Mouse (Mus musculus) MEL (cell line): Measurements from ENCODE around the gene Vipr1. TPM values are rescaled to one million over a fixed set of nuclear protein-coding genes. Genes with fewer than 3 reads are reported as not detected.

Source experiments
- DNase-seq: peaks from one replicate; pipeline ENCODE4 v3.0.0; 2011; ENCODE audit warnings: low read depth, low spot score
- H3K27ac ChIP-seq: 2 replicates; pipeline ENCODE4 v1.5.1; 2012; ENCODE audit warnings: low read depth, mild to moderate bottlenecking, control low read depth, low read length, moderate library complexity; ENCODE audit not compliant: control insufficient read depth
- H3K27me3 ChIP-seq, 2 experiments: fragments of 150-350 bp in 1 of 2; sonication (generic) in 1 of 2; 2 replicates each; pipeline ENCODE4 v1.6.1; 2012; ENCODE audit warnings: low read length in 2 of 2, mild to moderate bottlenecking in 2 of 2, improper control_type of control experiment in 1 of 2, moderate library complexity in 1 of 2; ENCODE audit not compliant: insufficient read depth in 2 of 2, control insufficient read depth in 1 of 2
- H3K36me3 ChIP-seq, 2 experiments: 2 replicates each; pipeline ENCODE4 v1.6.1; 2012 to 2014; ENCODE audit warnings: low read length in 2 of 2, improper control_type of control experiment in 1 of 2, inconsistent platforms in 1 of 2, mild to moderate bottlenecking in 1 of 2; ENCODE audit not compliant: insufficient read depth in 2 of 2, control insufficient read depth in 1 of 2
- H3K4me1 ChIP-seq, 2 experiments: fragments of 150-350 bp in 1 of 2; sonication (generic) in 1 of 2; 2 replicates each; pipeline ENCODE4 v1.6.1; 2012; ENCODE audit warnings: low read length in 2 of 2, improper control_type of control experiment in 1 of 2, mild to moderate bottlenecking in 1 of 2; ENCODE audit not compliant: insufficient read depth in 2 of 2, control insufficient read depth in 1 of 2
- H3K4me3 ChIP-seq, 2 experiments: fragments of 150-350 bp in 1 of 2; sonication (generic) in 1 of 2; 2 replicates each; pipeline ENCODE4 v1.5.1; 2012; ENCODE audit warnings: low read depth in 2 of 2, low read length in 2 of 2, mild to moderate bottlenecking in 2 of 2, moderate library complexity in 2 of 2, control low read depth in 1 of 2, improper control_type of control experiment in 1 of 2; ENCODE audit not compliant: control insufficient read depth in 1 of 2, insufficient read depth in 1 of 2
- H3K79me2 ChIP-seq: 2 replicates; pipeline ENCODE4 v1.6.1; 2012; ENCODE audit warnings: mild to moderate bottlenecking, low read length, moderate library complexity; ENCODE audit not compliant: control insufficient read depth, poor library complexity, insufficient read depth
- H3K9ac ChIP-seq: 2 replicates; pipeline ENCODE4 v1.6.1; 2012; ENCODE audit warnings: low read depth, mild to moderate bottlenecking, control low read depth, low read length, moderate library complexity; ENCODE audit not compliant: control insufficient read depth, poor library complexity, severe bottlenecking
- H3K9me3 ChIP-seq: fragments of 150-350 bp; sonication (generic); replicated peaks from 2 replicates; pipeline ENCODE4 v1.6.1; 2012; ENCODE audit warnings: mild to moderate bottlenecking, low read length, improper control_type of control experiment, moderate library complexity; ENCODE audit not compliant: insufficient read depth
- BHLHE40 ChIP-seq: IDR thresholded peaks from 2 replicates; pipeline ENCODE4 v1.6.1; 2012; ENCODE audit warnings: low read depth, mild to moderate bottlenecking, inconsistent platforms, low read length, improper control_type of control experiment, borderline replicate concordance
- CHD1 ChIP-seq: IDR thresholded peaks from 2 replicates; pipeline ENCODE4 v1.6.1; 2012; ENCODE audit warnings: low read depth, mild to moderate bottlenecking, inconsistent platforms, low read length, improper control_type of control experiment
- CHD2 ChIP-seq: IDR thresholded peaks from 2 replicates; pipeline ENCODE4 v1.6.1; 2011; ENCODE audit warnings: low read length, improper control_type of control experiment
- E2F4 ChIP-seq: IDR thresholded peaks from 2 replicates; pipeline ENCODE4 v1.6.1; 2011; ENCODE audit warnings: low read depth, low read length, improper control_type of control experiment, borderline replicate concordance
- ELF1 ChIP-seq: IDR thresholded peaks from 2 replicates; pipeline ENCODE4 v1.6.1; 2014; ENCODE audit warnings: low read depth, mild to moderate bottlenecking, inconsistent platforms, low read length, improper control_type of control experiment, moderate library complexity
- GATA1 ChIP-seq: IDR thresholded peaks from 2 replicates; pipeline ENCODE4 v1.6.1; 2011; ENCODE audit warnings: low read depth, low read length, improper control_type of control experiment
- JUND ChIP-seq: IDR thresholded peaks from 2 replicates; pipeline ENCODE4 v1.6.1; 2011; ENCODE audit warnings: low read depth, mild to moderate bottlenecking, improper control_type of control experiment, low read length
- KAT2A ChIP-seq: conservative IDR thresholded peaks from 2 replicates; pipeline ENCODE4 v1.6.1; 2012; ENCODE audit warnings: low read depth, low read length, improper control_type of control experiment, inconsistent platforms
- MAFK ChIP-seq: IDR thresholded peaks from 2 replicates; pipeline ENCODE4 v1.6.1; 2011; ENCODE audit warnings: low read depth, mild to moderate bottlenecking, low read length, improper control_type of control experiment, borderline replicate concordance
- MAX ChIP-seq: IDR thresholded peaks from 2 replicates; pipeline ENCODE4 v1.6.1; 2011; ENCODE audit warnings: low read length, improper control_type of control experiment
- MAZ ChIP-seq: IDR thresholded peaks from 2 replicates; pipeline ENCODE4 v1.6.1; 2012; ENCODE audit warnings: low read depth, mild to moderate bottlenecking, inconsistent platforms, low read length, improper control_type of control experiment
- MXI1 ChIP-seq: IDR thresholded peaks from 2 replicates; pipeline ENCODE4 v1.6.1; 2011; ENCODE audit warnings: mild to moderate bottlenecking, low read depth, low read length, improper control_type of control experiment
- MYB ChIP-seq: IDR thresholded peaks from 2 replicates; pipeline ENCODE4 v1.6.1; 2011; ENCODE audit warnings: mild to moderate bottlenecking, low read depth, low read length, improper control_type of control experiment
- MYC ChIP-seq: IDR thresholded peaks from 2 replicates; pipeline ENCODE4 v1.6.1; 2011; ENCODE audit warnings: low read depth, mild to moderate bottlenecking, low read length, improper control_type of control experiment, moderate library complexity
- NELFE ChIP-seq: IDR thresholded peaks from 2 replicates; pipeline ENCODE4 v1.6.1; 2011; ENCODE audit warnings: low read depth, low read length, improper control_type of control experiment
- POLR2A ChIP-seq, 2 experiments: IDR thresholded peaks; 2 replicates each; pipeline ENCODE4 v1.6.1; 2011 to 2012; ENCODE audit warnings: low read length in 2 of 2, mild to moderate bottlenecking in 2 of 2, control low read depth in 1 of 2, improper control_type of control experiment in 1 of 2, low read depth in 1 of 2, moderate library complexity in 1 of 2; ENCODE audit not compliant: control insufficient read depth in 1 of 2, insufficient read depth in 1 of 2, poor library complexity in 1 of 2
- POLR2AphosphoS5 ChIP-seq: IDR thresholded peaks from 2 replicates; pipeline ENCODE4 v1.6.1; 2012; ENCODE audit warnings: low read depth, borderline replicate concordance, mild to moderate bottlenecking, inconsistent platforms, low read length, moderate library complexity, mixed read lengths
- RAD21 ChIP-seq: IDR thresholded peaks from 2 replicates; pipeline ENCODE4 v1.6.1; 2011; ENCODE audit warnings: mild to moderate bottlenecking, low read depth, low read length, improper control_type of control experiment
- RCOR1 ChIP-seq: IDR thresholded peaks from 2 replicates; pipeline ENCODE4 v1.6.1; 2012; ENCODE audit warnings: low read depth, mild to moderate bottlenecking, inconsistent platforms, low read length, improper control_type of control experiment
- SIN3A ChIP-seq: IDR thresholded peaks from 2 replicates; pipeline ENCODE4 v1.6.1; 2012; ENCODE audit warnings: low read length, improper control_type of control experiment, inconsistent platforms
- SMC3 ChIP-seq: IDR thresholded peaks from 2 replicates; pipeline ENCODE4 v1.6.1; 2011; ENCODE audit warnings: low read depth, low read length, improper control_type of control experiment
- TBP ChIP-seq: IDR thresholded peaks from 2 replicates; pipeline ENCODE4 v1.8.0; 2011; ENCODE audit warnings: low read depth, low read length, improper control_type of control experiment
- TCF12 ChIP-seq: IDR thresholded peaks from 2 replicates; pipeline ENCODE4 v1.6.1; 2014; ENCODE audit warnings: low read depth, mild to moderate bottlenecking, inconsistent platforms, low read length, improper control_type of control experiment, moderate library complexity
- UBTF ChIP-seq: IDR thresholded peaks from 2 replicates; pipeline ENCODE4 v1.6.1; 2012; ENCODE audit warnings: low read depth, mild to moderate bottlenecking, inconsistent platforms, low read length, improper control_type of control experiment, moderate library complexity, borderline replicate concordance; ENCODE audit not compliant: insufficient read depth
- ZC3H11A ChIP-seq: IDR thresholded peaks from 2 replicates; pipeline ENCODE4 v1.6.1; 2012; ENCODE audit warnings: low read depth, mild to moderate bottlenecking, inconsistent platforms, low read length, improper control_type of control experiment
- ZKSCAN1 ChIP-seq: IDR thresholded peaks from 2 replicates; pipeline ENCODE4 v1.6.1; 2012; ENCODE audit warnings: low read depth, mild to moderate bottlenecking, inconsistent platforms, low read length, improper control_type of control experiment, moderate library complexity
- ZMIZ1 ChIP-seq: IDR thresholded peaks from 2 replicates; pipeline ENCODE4 v1.6.1; 2012; ENCODE audit warnings: low read depth, mild to moderate bottlenecking, inconsistent platforms, low read length, improper control_type of control experiment, moderate library complexity
- polyA plus RNA-seq, 2 experiments: library from polyadenylated mRNA; stranded (reverse) in 1 of 2; unstranded in 1 of 2; fragments of >175 nt in 1 of 2; fragments of >200 nt in 1 of 2; gene quantifications; 2 replicates each; pipeline versions ENCODE4 v1.2.1 to v1.2.4; 2012; ENCODE audit warnings: low replicate concordance in 2 of 2, low read depth in 1 of 2; ENCODE audit not compliant: insufficient read length in 2 of 2, insufficient read depth in 1 of 2, missing spikeins in 1 of 2
- total RNA-seq: library from RNA; depleted of rRNA; stranded (reverse); fragments of 300-350 nt; gene quantifications from 2 replicates; pipeline ENCODE4 v1.2.3, GENCODE M21; 2012

Vipr1 gene
- total and polyA plus RNA-seq, 3 experiments, result not detected

- H3K27ac ChIP-seq, result no peak overlapping the region
- H3K9me3 ChIP-seq, result no peaks in the 10 kb centered on the region
- no peaks in the 10 kb centered on the region for H3K4me1 ChIP-seq
Measured at GRCm38 (mm10) chr9:121694736-121695135, 52.2 kb downstream of the Vipr1 start.

GRCm38 (mm10) chr9:121696626-121697025, 54.1 kb downstream of the Vipr1 start:
- no peak for TF ChIP-seq MXI1
- no peak for TF ChIP-seq ZKSCAN1
- TF ChIP-seq MYC, result no peak
- no peak for TF ChIP-seq KAT2A
- no peak for TF ChIP-seq ZMIZ1
- TF ChIP-seq ELF1, result no peak
- TF ChIP-seq ZC3H11A, result no peak
- no peak for TF ChIP-seq E2F4
- TF ChIP-seq SIN3A, result no peak
- no peak for TF ChIP-seq MAFK
- no peak for TF ChIP-seq BHLHE40
- TF ChIP-seq CHD1, result no peak
- TF ChIP-seq JUND, result no peak
- no peak for TF ChIP-seq TCF12
- no peak for TF ChIP-seq MAZ
- TF ChIP-seq, all 39 proteins: peak for 0
- DNase-seq, result no peak

More at GRCm38 (mm10) chr9:121694736-121695135, 52.2 kb downstream of the Vipr1 start:
- TF ChIP-seq TBP, result no peak
- no peak for TF ChIP-seq POLR2A (IDR thresholded peaks at IDR 0.05; ENCODE audit: control insufficient read depth in 1 of 2, insufficient read depth in 1 of 2, low read depth in 1 of 2, low read length in 2 of 2, poor library complexity in 1 of 2)
- TF ChIP-seq NELFE, result no peak
- no peak for TF ChIP-seq SMC3
- no peak for TF ChIP-seq RAD21
- no peak for TF ChIP-seq POLR2AphosphoS5
- TF ChIP-seq MAX, result no peak
- no peak for TF ChIP-seq CHD2
- TF ChIP-seq MYB, result no peak
- no peak for TF ChIP-seq RCOR1
- no peak for TF ChIP-seq GATA1
- TF ChIP-seq TCF12, result no peak
- TF ChIP-seq ELF1, result no peak
- no peak for TF ChIP-seq UBTF
- DNase-seq, result no peak
- H3K79me2 ChIP-seq, result no peaks in the 10 kb centered on the region
- H3K9ac ChIP-seq, result no peak overlapping the region
- no peaks in the 10 kb centered on the region for H3K27me3 ChIP-seq
- no peaks in the 10 kb centered on the region for H3K36me3 ChIP-seq
- H3K4me3 ChIP-seq, result no peak overlapping the region

More at GRCm38 (mm10) chr9:121696626-121697025, 54.1 kb downstream of the Vipr1 start:
- Histone ChIP-seq H3K4me3 (no peak overlapping the region), H3K79me2 (no peaks in the 10 kb centered on the region), H3K4me1 (no peaks in the 10 kb centered on the region), H3K9ac (no peak overlapping the region), H3K27ac (no peak overlapping the region), H3K27me3 (no peaks in the 10 kb centered on the region), H3K36me3 (no peaks in the 10 kb centered on the region), H3K9me3 (no peaks in the 10 kb centered on the region)
